Mouse (Mus musculus): Measurements from ENCODE around the gene Catsperg1. TPM values are rescaled to one million over a fixed set of nuclear protein-coding genes. Genes with fewer than 3 reads are reported as not detected.

Gene Catsperg1
- polyA plus RNA-seq, 1 experiment from 2014 or later, result 1.0 TPM

DNA sequence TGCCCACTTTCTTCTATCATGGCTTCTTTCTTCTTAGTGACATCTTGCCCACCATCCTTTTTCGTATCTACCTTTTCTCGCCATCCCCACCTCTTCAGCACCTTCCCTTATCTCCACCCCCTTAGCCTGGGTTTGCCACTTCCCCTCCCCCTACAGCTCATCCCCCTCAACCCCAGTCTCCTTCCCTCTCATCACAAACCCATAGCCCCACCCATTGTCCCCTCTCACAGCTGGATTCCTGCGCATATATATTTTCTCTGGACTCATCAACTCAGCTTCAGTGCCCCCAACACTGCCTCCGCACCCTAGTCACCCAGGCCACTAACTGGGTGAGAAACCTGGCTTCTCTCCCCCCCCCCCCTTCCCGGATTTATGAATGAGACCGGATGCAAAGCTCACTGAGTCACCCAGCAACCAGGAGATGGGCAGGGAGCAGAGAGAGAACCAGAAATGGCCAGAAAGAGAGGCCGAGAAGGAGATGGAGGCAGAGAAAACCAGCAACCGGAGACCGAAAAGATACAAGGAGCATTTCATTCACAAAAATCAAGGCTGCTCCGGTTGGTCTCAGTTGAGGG is 45.6 kb downstream of the Catsperg1 start:
- 10% methylated on average over 10 of the region's 10 CpGs for WGBS
- Histone ChIP-seq H3K27ac (no peak overlapping the region), H3K4me2 (peak overlapping the region; percentile 91), H3K36me3 (peaks cover 2% of the 10 kb centered on the region; the same call in 1 of the 2 replicates), H3K9ac (no peak overlapping the region), H3K4me1 (peaks cover 43% of the 10 kb centered on the region), H3K9me3 (no peaks in the 10 kb centered on the region), H3K4me3 (peak overlapping the region; percentile 61), H3K27me3 (peaks cover 47% of the 10 kb centered on the region)
- ATAC-seq (ENCODE audit: borderline replicate concordance, extremely low read depth, low FRiP score, low TSS enrichment), result no peak

DNA sequence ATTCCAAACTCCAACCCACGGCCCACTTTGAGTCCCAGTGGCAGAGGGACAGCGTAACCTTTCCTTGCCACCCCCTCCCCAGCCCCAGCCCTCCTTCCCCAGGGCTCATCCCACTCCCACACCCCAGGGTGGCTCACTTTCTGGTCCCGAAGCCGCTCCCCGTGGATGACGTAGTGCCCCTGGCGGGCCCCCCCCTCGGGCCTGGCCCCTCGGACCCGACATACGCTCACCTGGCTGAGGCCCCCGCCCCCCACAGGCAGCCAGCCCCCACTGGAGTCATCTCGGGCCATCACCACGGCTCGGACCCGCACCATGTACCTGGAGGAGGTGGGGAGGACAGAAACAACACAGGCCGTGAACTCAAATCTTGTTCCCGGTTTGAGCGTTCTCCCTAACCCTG is 46.2 kb downstream of the Catsperg1 start:
- H3K9ac ChIP-seq, result no peak overlapping the region
- no peak overlapping the region for H3K27ac ChIP-seq
- WGBS, result 20% methylated on average over 19 of the region's 19 CpGs
- H3K27me3 ChIP-seq, result peaks cover 42% of the 10 kb centered on the region
- peaks cover 47% of the 10 kb centered on the region for H3K4me1 ChIP-seq
- no peak overlapping the region for H3K4me3 ChIP-seq
- no peak overlapping the region for H3K4me2 ChIP-seq
- H3K9me3 ChIP-seq, result no peaks in the 10 kb centered on the region
- ATAC-seq (ENCODE audit: borderline replicate concordance, extremely low read depth, low FRiP score, low TSS enrichment), result no peak
- H3K36me3 ChIP-seq, result no peaks in the 10 kb centered on the region; the same call in 1 of the 2 replicates

DNA sequence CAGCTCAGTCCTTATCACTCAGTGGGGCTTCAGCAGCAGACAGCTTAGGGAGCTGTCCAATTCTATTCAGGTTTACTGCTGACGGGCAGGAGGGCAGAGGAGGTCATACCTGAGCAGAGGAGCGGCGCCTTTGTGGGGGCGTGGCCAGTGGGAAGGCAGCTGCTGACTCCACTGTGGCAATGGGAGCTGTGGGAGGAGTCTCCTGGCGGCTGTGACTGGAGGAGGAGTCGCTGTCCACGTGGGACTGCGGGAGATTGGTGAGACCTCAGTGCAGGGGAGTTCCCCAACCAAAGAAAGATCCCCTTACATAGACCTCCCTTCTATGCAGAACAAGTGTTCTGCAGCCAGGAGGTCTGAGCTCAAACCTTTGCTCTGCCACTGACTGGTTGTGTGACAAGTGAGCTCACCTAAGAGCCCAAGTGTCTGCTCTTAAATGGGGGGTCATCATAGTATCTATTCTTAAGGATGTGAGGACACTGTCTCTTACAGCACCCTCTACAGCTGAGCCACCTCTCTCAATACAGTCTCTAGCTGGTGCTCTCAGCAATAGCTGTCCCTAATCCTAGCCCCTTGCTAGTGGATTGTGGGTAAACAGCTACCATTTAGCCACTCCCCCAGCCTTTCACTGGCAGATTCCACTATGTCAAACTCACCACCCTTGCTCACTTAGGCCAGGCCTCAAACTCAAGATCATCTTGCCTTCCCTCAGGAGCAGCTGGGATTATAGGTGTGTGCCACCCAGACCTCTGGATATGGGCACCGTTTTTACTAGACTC is 50.9 kb downstream of the Catsperg1 start:
- Histone ChIP-seq H3K36me3 (no peaks in the 10 kb centered on the region), H3K9ac (no peak overlapping the region), H3K4me3 (no peak overlapping the region), H3K4me2 (peak overlapping the region; percentile 6; the same call in 1 of the 2 replicates), H3K27ac (0 out of 2 replicates have a peak overlapping the region, but pooled peaks have one; percentile 11), H3K9me3 (no peaks in the 10 kb centered on the region), H3K4me1 (peaks cover 17% of the 10 kb centered on the region), H3K27me3 (peaks cover 32% of the 10 kb centered on the region)
- ATAC-seq (ENCODE audit: borderline replicate concordance, extremely low read depth, low FRiP score, low TSS enrichment), result peak; percentile 50; the same call in 1 of the 2 replicates
- 15% methylated on average over 9 of the region's 9 CpGs for WGBS

DNA sequence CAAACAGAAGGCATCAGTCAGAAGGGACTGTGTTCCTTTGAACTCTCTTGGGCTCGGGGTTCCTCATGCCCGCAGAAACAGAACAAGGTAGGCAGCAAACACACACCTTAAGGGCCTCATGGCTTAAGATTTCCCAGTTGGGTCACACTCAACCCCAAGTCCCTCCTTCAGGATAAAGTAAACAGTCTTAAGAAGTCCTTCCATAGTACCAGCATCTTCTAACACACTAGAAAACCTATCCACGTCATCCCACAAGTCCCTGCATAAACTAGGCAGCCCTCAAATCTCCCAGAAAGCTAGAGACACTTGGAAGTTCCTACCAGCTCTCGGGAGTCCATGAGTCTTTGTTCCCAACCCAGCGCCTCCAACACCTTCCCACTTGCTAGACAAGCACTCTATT is 51.5 kb downstream of the Catsperg1 start:
- 41% methylated on average over 5 of the region's 5 CpGs for WGBS
- peak overlapping the region; percentile 11; the same call in 1 of the 2 replicates for H3K27ac ChIP-seq
- H3K36me3 ChIP-seq, result no peaks in the 10 kb centered on the region
- peaks cover 30% of the 10 kb centered on the region for H3K27me3 ChIP-seq
- no peak overlapping the region for H3K4me3 ChIP-seq
- ATAC-seq (ENCODE audit: borderline replicate concordance, extremely low read depth, low FRiP score, low TSS enrichment), result no peak
- H3K9me3 ChIP-seq, result no peaks in the 10 kb centered on the region
- H3K9ac ChIP-seq, result no peak overlapping the region
- peaks cover 17% of the 10 kb centered on the region for H3K4me1 ChIP-seq
- H3K4me2 ChIP-seq, result peak overlapping the region; percentile 6; the same call in 1 of the 2 replicates

DNA sequence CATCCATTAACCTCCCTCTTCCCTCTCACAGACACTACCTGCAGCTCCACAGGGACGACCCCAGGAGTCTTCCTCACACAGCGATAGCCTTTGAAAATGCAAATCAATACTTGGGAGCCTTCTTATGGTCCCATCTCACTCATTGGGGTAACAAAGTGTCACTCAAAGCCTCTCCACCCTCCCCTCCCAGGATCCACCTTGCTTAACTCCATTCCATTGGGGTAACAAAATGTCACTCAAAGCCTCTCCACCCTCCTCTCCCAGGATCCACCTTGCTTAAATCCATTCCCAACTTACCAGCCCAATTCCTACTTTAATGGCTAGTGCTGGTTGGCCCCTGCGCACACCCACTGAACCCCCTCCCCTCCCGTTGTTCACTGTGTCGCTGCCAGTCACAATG is 55.6 kb downstream of the Catsperg1 start:
- H3K27ac ChIP-seq, result no peak overlapping the region
- no peaks in the 10 kb centered on the region; the same call in 1 of the 2 replicates for H3K9me3 ChIP-seq
- no peak for ATAC-seq (ENCODE audit: borderline replicate concordance, extremely low read depth, low FRiP score, low TSS enrichment)
- peaks cover 26% of the 10 kb centered on the region for H3K27me3 ChIP-seq
- peaks cover 27% of the 10 kb centered on the region for H3K4me1 ChIP-seq
- no peak overlapping the region for H3K4me2 ChIP-seq
- 4% methylated on average over 5 of the region's 5 CpGs for WGBS
- no peak overlapping the region for H3K9ac ChIP-seq
- no peak overlapping the region for H3K4me3 ChIP-seq
- no peaks in the 10 kb centered on the region for H3K36me3 ChIP-seq

DNA sequence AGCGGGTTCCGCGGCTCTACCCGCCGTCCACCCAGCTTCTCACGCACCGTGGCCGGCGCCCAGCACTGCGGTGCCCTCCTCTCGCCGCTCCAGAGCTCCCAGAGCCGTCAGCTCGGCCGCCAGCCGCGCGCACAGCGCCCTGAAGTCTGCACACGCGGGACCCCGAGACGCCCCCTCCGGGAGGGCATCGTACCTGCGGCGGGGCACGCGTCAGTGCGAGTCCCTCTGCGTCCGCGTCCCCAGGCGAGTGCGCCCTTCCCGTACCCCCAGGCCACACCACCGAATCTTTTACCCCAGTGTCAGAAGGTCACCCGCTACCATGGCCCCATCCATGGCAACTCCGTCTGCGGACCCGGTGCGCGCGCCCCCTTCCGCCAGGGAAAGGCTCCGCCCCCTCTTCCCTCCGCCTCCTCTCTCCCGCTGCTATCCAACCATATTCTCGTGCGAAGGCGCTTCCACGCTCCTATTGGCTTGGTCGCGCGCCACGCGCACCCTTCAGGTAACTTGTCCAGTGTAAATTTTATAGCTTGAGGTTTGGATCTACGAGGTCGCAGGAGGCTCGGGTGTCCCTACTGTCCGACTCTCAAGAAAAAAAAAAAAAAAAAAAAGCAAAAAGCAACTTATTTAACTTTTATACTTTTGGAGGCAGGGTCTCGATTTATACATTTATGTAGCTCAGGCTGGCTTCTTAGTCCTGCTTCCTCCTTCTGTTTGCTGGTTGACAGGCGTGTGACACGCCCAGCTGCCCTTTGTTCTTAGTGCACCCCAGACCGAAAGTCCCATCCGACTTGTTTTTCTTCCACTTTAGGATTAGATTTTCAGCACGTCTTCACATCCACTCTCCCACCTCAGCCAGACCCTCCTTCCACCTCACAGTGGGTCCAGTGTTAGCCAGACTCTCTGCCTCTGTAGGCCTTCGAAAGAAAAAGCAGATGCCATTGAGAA is 57.7 kb downstream of the Catsperg1 start, which contains the start of gene Fam98c:
Gene Fam98c (minus strand): TSS at position 397 of the 945 bp plus-strand sequence.
- Histone ChIP-seq H3K27ac (peak within 1 kb of the TSS; percentile 91), H3K9ac (peak within 1 kb of the TSS; percentile 85), H3K9me3 (no peaks in the 10 kb centered on the region; the same call in 1 of the 2 replicates), H3K4me2 (peak within 1 kb of the TSS; percentile 99), H3K4me3 (peak within 1 kb of the TSS; percentile 92), H3K4me1 (peaks cover 10% of the 10 kb centered on the region), H3K36me3 (no peaks in the 10 kb centered on the region), H3K27me3 (peaks cover 26% of the 10 kb centered on the region)
- 4% methylated on average over 67 of the region's 68 CpGs for WGBS
- ATAC-seq (ENCODE audit: borderline replicate concordance, extremely low read depth, low FRiP score, low TSS enrichment), result peak; percentile 85

DNA sequence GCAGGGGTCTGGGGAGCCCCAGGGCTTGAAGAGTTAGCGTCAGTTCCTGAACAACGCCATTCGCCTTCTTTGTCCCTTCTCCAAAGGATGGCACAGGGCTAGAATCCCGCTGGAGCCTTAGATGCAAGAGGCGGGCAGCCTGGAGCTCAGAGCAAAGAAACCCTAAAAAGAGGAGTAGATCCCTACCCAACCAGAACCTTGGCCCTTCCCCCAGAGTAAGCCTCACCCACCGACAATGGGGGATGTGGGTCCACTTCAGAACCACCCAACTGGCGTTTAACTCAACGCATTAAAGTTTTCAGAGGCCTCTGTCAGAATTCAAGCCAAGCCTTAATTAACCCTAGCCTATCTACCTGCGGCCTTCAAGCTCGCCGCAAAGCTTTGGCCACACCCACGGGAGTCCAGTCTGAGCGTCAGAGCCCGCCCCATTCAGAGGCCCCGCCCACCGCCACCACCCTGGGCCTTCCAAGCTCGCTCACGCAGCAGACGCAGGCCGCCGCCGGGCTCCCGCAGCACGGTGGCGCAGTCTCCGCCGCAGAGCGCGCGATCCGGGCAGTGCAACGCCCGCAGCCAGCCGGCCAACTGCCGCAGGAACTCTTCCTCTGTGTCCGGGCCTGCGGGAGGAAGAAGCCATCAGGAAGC is 58.5 kb downstream of the Catsperg1 start:
- WGBS, result 7% methylated on average over 37 of the region's 37 CpGs
- Histone ChIP-seq H3K4me1 (peaks cover 10% of the 10 kb centered on the region), H3K9me3 (no peaks in the 10 kb centered on the region; the same call in 1 of the 2 replicates), H3K4me3 (peak overlapping the region; percentile 92), H3K27ac (peak overlapping the region; percentile 91), H3K9ac (peak overlapping the region; percentile 85), H3K4me2 (peak overlapping the region; percentile 99), H3K27me3 (peaks cover 26% of the 10 kb centered on the region), H3K36me3 (no peaks in the 10 kb centered on the region)
- ATAC-seq (ENCODE audit: borderline replicate concordance, extremely low read depth, low FRiP score, low TSS enrichment), result peak; percentile 90

DNA sequence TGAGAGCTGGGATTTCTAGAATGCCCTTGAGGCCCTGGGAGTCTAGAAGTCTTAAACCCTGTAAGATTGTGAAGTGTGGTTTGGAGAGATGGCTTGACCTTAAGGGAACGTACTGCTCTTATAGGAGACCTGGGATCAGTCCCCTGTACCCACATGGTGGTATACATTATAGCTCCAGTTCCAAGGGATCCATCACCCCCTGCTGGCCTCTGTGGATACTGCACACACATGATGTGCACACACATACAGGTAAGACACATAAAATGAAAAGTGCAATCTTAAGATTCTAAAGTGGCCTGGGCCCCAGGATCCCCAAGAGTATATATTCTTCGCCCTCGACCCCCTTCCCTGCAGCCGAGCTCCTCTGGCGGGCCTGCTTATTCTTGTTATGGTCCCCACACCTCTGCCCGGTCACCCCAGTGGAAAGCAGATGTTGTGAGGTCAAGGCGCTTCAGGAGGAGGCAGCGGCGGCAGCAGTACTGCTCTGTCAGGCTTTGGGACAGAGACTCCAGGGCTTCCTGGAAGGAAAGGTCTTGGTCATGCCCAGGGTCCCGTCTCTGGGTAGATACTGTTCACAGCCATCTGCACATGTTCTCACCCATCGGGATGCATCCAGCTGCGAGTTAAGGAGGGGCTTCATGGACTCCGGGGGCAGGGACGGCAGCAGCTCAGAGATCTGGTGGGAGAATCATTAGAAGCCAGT is 59.7 kb downstream of the Catsperg1 start:
- H3K4me3 ChIP-seq, result no peak overlapping the region
- no peak for ATAC-seq (ENCODE audit: borderline replicate concordance, extremely low read depth, low FRiP score, low TSS enrichment)
- H3K9me3 ChIP-seq, result no peaks in the 10 kb centered on the region; the same call in 1 of the 2 replicates
- WGBS, result 94% methylated on average over 14 of the region's 14 CpGs
- H3K4me1 ChIP-seq, result peaks cover 10% of the 10 kb centered on the region
- H3K9ac ChIP-seq, result no peak overlapping the region
- no peak overlapping the region for H3K27ac ChIP-seq
- H3K27me3 ChIP-seq, result peaks cover 17% of the 10 kb centered on the region
- H3K36me3 ChIP-seq, result no peaks in the 10 kb centered on the region
- H3K4me2 ChIP-seq, result no peak overlapping the region

DNA sequence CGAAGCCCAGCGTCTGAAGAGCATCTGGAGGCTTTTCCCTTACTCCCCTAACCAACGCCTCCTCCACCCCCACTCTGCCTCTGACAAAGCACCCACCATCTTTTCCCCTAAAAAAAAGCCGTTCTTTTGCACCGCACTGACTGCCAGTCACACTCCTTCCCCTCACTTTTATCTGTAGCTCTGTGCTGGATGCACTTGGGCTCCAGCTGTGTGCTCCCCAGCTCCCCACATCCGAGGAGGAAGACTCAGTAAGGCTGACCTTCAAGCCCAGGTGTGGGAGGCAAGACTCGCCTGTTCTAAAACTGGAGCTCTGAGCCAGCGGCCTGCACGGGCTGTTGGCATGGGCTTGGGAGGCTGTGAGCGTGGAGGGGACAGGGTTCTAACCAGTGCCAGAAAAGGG is 62.3 kb downstream of the Catsperg1 start:
- Histone ChIP-seq H3K4me3 (no peak overlapping the region), H3K27ac (no peak overlapping the region), H3K27me3 (no peaks in the 10 kb centered on the region), H3K9ac (no peak overlapping the region), H3K9me3 (no peaks in the 10 kb centered on the region; the same call in 1 of the 2 replicates), H3K4me2 (no peak overlapping the region), H3K36me3 (no peaks in the 10 kb centered on the region), H3K4me1 (peaks cover 8% of the 10 kb centered on the region)
- WGBS, result 64% methylated on average over 10 of the region's 10 CpGs
- no peak for ATAC-seq (ENCODE audit: borderline replicate concordance, extremely low read depth, low FRiP score, low TSS enrichment)

DNA sequence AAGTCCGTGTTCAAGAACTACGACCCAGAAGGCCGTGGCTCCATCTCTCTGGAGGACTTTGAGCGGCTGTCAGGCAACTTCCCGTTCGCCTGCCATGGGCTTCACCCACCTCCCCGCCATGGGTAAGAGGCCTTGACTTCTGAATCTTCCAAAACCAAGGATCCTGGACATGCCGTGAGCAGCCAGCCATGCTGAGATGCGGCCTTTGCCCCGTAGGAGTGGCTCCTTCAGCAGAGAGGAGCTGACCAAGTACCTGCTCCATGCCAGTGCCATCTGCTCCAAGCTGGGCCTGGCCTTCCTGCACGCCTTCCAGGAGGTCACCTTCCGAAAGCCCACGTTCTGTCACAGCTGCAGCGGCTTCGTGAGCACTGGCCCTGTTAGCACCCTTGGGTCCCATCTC is 65.1 kb downstream of the Catsperg1 start:
- Histone ChIP-seq H3K4me2 (no peak overlapping the region), H3K27ac (no peak overlapping the region), H3K9ac (no peak overlapping the region), H3K4me3 (no peak overlapping the region), H3K27me3 (no peaks in the 10 kb centered on the region), H3K36me3 (no peaks in the 10 kb centered on the region), H3K9me3 (no peaks in the 10 kb centered on the region), H3K4me1 (no peaks in the 10 kb centered on the region)
- no peak for ATAC-seq (ENCODE audit: borderline replicate concordance, extremely low read depth, low FRiP score, low TSS enrichment)
- WGBS, result 87% methylated on average over 15 of the region's 15 CpGs
